Mouse (Mus musculus): Measurements from ENCODE around the gene Gm9857. TPM values are rescaled to one million over a fixed set of nuclear protein-coding genes. Genes with fewer than 3 reads are reported as not detected.

The Gm9857 gene
- polyA plus RNA-seq, 1 experiment from 2014 or later: 0.54 TPM

DNA sequence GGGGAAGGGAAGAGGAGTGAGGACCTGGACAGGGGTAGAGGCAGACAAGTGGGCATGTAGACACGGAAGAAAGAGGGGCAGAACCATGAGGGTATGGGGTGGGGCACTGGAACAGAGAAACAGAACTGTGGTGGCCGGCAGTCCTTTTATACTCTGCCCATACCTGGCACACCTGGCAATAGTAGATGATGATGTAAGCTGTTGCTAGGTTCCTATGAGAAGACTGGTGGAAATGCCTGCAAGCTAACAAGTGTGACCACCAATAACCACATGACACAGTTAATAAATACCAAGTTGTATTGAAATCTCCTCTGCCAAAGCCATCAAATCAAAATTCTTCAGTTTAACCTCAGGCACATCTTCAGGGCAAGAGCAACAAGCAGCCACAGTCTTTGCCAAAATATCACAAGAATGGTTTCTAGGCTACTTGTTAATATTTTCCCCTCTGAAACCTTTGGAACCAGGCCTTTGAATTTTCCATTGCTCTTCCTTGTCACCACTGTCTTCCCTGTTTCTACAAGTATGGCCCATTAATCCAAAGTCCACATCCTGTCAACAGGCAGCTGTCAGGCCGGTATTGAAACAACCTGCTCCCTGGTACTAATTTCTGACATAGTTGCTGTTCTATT, 19.7 kb downstream of the Gm9857 start:
- Histone ChIP-seq H3K27me3 (replicated peaks) (no peaks in the 10 kb centered on the region), H3K4me2 (no peak overlapping the region), H3K4me1 (no peaks in the 10 kb centered on the region), H3K9ac (no peak overlapping the region), H3K36me3 (no peaks in the 10 kb centered on the region), H3K4me3 (replicated peaks) (no peak overlapping the region), H3K9me3 (no peaks in the 10 kb centered on the region), H3K27ac (no peak overlapping the region)
- no peak for ATAC-seq (ENCODE audit: insufficient read depth, low FRiP score, low read depth)
- 78% methylated on average over 3 of the region's 3 CpGs for WGBS

DNA sequence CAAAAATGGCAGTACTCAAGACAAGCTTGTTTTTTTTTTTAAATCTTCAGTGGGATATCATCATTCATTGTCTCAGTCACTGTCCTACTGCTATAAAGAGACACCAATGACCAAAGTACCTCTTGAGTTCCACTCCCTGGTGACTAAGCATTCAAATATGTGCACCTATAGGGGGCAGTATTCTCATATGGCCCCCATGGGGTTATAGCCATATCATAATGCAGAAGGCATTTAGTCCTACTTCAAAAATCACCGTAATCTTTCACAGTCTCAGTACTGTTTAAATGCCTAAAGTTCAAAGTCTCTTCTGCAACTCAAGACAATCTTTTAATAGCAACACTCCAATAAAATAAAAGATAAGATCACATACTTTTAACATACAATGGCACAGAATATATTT, 21.4 kb downstream of the Gm9857 start:
- no peaks in the 10 kb centered on the region for H3K36me3 ChIP-seq
- 88% methylated on average over 1 of the region's 1 CpGs for WGBS
- no peak for ATAC-seq (ENCODE audit: insufficient read depth, low FRiP score, low read depth)

DNA sequence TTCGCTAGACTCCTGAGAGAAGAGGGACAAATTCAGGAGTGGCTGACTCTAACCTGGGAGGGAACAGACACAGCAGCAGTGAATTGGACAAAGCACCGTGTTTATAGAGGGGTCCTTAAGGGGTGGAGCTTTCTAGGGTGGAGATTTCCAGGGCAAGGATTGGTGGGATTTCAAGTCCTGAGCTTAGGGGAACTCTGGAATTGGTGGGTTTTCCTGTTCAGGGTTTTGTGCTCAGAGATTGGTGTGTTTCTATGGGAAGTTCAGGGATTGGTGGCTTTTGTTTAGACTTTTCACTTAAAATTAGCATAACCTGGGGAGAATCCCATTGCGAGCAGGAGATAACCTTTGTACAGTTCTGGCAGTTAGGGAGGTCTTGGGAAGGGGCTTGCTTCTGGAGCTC, 22.3 kb downstream of the Gm9857 start:
- ATAC-seq (ENCODE audit: insufficient read depth, low FRiP score, low read depth): no peak
- 55% methylated on average over 3 of the region's 3 CpGs for WGBS

More for the DNA sequence above, 21.4 kb downstream of the Gm9857 start:
- Histone ChIP-seq H3K27ac (no peak overlapping the region), H3K4me2 (no peak overlapping the region), H3K27me3 (replicated peaks) (no peaks in the 10 kb centered on the region), H3K9ac (no peak overlapping the region), H3K4me3 (replicated peaks) (no peak overlapping the region), H3K4me1 (no peaks in the 10 kb centered on the region), H3K9me3 (no peaks in the 10 kb centered on the region)

DNA sequence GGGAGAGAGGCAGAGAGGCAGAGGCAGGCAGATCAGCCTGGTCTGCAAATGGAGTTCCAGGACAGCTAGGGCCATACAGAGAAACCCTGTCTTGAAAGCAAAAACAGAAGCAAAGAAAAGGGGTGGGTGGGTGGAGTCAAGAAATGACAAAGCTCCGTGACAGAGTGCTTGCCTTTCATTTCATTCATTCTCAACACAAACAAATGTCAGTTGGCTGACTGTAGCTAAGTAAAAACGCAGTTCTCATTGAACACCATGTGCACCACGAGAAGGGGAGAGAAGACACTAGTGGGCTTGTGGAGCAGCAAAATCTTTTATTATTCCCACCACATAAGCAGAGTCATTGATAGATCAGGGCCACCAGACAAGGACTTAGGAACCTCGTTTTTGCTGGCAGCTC, 23.4 kb downstream of the Gm9857 start:
- Histone ChIP-seq H3K27ac (no peak overlapping the region), H3K9ac (no peak overlapping the region), H3K4me3 (replicated peaks) (no peak overlapping the region), H3K9me3 (no peaks in the 10 kb centered on the region), H3K36me3 (no peaks in the 10 kb centered on the region), H3K27me3 (replicated peaks) (no peaks in the 10 kb centered on the region), H3K4me2 (no peak overlapping the region), H3K4me1 (no peaks in the 10 kb centered on the region)
- WGBS: 28% methylated on average over 4 of the region's 4 CpGs
- no peak for ATAC-seq (ENCODE audit: insufficient read depth, low FRiP score, low read depth)

More for the DNA sequence above, 22.3 kb downstream of the Gm9857 start:
- Histone ChIP-seq H3K9me3 (no peaks in the 10 kb centered on the region), H3K4me2 (no peak overlapping the region), H3K36me3 (no peaks in the 10 kb centered on the region), H3K27ac (no peak overlapping the region), H3K27me3 (replicated peaks) (no peaks in the 10 kb centered on the region), H3K4me1 (no peaks in the 10 kb centered on the region), H3K9ac (no peak overlapping the region), H3K4me3 (replicated peaks) (no peak overlapping the region)

DNA sequence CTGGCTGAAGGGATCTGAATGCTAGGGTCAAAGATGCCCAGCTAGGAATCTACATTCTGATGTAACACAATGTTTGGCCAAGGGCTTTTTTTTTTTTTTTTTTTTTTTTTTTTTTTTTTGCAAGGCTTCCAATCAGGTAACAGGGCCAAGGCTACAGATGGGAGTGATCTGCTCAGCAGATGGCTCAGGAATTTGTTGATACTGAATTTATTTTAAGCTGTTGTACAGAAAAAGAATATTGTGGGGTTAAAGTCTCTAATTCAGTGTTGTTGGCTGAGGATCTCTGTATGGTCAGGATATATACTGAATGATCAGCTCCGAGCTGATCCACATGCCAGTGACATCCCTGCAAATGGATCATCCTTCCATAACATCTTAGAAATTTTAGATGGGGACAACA, 24.2 kb downstream of the Gm9857 start:
- Histone ChIP-seq H3K9me3 (no peaks in the 10 kb centered on the region), H3K27me3 (replicated peaks) (no peaks in the 10 kb centered on the region), H3K36me3 (no peaks in the 10 kb centered on the region), H3K9ac (no peak overlapping the region), H3K27ac (no peak overlapping the region), H3K4me1 (no peaks in the 10 kb centered on the region), H3K4me3 (replicated peaks) (no peak overlapping the region), H3K4me2 (no peak overlapping the region)
- 64% methylated on average over 1 of the region's 1 CpGs for WGBS
- no peak for ATAC-seq (ENCODE audit: insufficient read depth, low FRiP score, low read depth)

DNA sequence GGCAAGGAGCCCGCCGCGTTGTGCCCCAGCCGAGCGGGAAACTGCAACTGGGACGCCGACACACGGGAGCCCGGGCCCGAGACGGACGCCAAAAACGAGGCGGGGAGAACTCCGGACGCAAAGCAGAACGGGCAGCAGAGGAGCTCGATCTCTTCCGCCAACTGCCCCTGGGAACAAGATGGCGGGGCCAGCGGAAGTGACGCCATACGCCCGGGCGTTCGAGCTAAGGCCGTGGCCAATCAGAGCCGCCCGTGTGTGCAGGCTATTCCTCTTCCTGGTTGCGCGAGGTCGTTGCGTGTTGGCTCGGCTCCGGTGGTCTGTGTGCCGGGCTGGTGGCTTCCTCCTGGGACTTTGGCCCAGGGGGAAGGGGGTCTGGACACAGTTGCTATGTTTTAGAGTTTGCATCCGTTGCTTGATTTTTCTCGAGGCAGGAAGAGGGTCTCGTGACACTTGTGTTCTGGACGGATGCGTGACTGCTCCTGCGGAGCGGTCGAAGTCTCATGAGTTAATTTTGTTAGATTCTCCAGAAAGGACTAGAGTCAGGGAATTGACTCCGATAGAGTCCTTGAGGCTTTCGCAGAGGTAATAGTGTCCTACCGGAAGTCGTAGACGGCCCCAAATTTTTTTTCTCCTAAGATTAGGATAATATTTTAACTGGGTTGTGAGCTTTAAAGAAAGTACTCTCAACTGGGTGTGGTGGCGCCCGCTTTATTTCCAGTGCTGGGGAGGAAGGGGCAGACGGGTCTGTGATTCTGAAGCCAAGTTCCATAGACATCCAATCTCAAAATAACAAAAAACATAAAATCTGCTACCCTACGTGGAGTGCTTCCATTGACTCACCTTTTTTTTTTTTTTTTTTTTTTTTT, 28.5 kb downstream of the Gm9857 start, which contains the start of gene Prpf38b:
Gene Prpf38b (minus strand): TSS at position 180 of the 866 bp plus-strand sequence.
- Histone ChIP-seq H3K9ac (peak within 1 kb of the TSS; percentile 90), H3K4me1 (peaks cover 5% of the 10 kb centered on the region; the same call in 1 of the 2 replicates), H3K4me3 (replicated peaks) (peak within 1 kb of the TSS; percentile 84), H3K27ac (peak within 1 kb of the TSS; percentile 100), H3K9me3 (no peaks in the 10 kb centered on the region), H3K4me2 (peak within 1 kb of the TSS; percentile 73), H3K27me3 (replicated peaks) (no peaks in the 10 kb centered on the region), H3K36me3 (no peaks in the 10 kb centered on the region; the same call in 1 of the 2 replicates)
- peak; percentile 98 for ATAC-seq (ENCODE audit: insufficient read depth, low FRiP score, low read depth)
- WGBS: 1% methylated on average over 53 of the region's 53 CpGs

DNA sequence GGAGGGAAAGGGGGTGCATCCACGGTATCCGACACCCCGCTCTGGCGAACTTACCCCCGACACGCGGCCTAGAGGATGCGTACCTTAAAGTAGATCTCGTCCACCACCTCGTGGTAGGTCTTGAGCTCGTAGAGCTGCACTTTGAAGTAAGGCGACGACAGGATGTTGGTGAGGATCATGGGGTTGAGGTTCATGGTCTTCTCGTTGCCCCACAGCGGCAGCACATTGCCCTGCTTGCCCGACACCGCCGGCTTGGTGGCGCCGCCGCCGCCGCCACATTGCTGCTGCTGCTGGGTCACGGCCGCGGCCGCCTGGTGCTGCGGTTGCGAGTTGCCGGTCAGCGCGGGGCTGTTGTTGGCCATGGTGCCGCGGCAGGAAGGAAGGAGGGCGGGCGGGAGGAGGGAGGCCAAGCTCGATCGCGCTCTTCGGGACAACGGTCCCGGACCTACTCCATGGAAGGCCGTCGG, 29.1 kb downstream of the Gm9857 start:
- no peaks in the 10 kb centered on the region for H3K27me3 ChIP-seq (replicated peaks)
- peak overlapping the region; percentile 84 for H3K4me3 ChIP-seq (replicated peaks)
- peak overlapping the region; percentile 100 for H3K27ac ChIP-seq
- peak overlapping the region; percentile 90 for H3K9ac ChIP-seq
- no peaks in the 10 kb centered on the region; the same call in 1 of the 2 replicates for H3K36me3 ChIP-seq
- WGBS: under 1% methylated on average over 38 of the region's 44 CpGs
- peaks cover 5% of the 10 kb centered on the region; the same call in 1 of the 2 replicates for H3K4me1 ChIP-seq
- peak; percentile 84 for ATAC-seq (ENCODE audit: insufficient read depth, low FRiP score, low read depth)
- H3K9me3 ChIP-seq: no peaks in the 10 kb centered on the region
- H3K4me2 ChIP-seq: peak overlapping the region; percentile 73

DNA sequence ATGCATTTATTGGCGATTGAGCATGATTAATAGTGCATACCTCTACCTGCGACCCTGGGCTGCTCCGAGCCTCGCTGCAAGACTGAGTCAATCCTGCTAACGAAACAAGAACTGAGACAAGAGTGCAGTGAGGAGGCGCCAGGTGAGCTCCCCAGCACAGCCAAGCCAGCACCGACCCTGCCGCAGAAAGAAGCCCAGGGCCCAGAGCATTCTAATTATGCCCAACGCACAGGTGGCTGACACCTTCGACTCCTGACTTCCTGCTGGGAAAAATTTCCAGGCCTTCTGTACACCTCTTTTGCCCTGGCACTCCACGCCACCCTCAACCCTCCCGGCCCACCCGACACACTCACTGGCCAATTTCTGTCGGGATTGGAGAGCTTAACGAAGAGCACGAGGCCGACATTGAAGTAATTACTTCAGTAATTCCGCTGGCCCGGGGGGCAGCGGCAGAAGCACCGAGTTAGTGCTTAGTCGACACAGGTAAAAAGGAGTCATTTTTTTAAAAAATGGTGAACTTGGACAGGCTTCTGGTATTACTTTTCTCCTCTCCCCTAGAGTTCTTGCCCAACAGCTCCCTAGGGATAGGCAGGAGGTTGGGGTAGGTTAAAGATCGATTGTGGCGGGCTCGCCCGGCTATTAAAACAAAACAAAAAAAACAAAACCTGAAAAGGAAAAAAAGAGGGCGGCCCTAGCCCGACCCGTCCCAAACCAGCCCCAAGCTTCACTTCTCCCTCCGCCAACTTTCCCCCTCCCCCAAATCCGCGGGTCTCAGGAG, 29.8 kb downstream of the Gm9857 start:
- Histone ChIP-seq H3K9ac (peak overlapping the region; percentile 90), H3K4me3 (replicated peaks) (peak overlapping the region; percentile 84), H3K4me1 (peaks cover 5% of the 10 kb centered on the region; the same call in 1 of the 2 replicates), H3K27me3 (replicated peaks) (no peaks in the 10 kb centered on the region), H3K27ac (peak overlapping the region; percentile 100), H3K4me2 (peak overlapping the region; percentile 73), H3K9me3 (no peaks in the 10 kb centered on the region), H3K36me3 (peaks cover 3% of the 10 kb centered on the region)
- no peak for ATAC-seq (ENCODE audit: insufficient read depth, low FRiP score, low read depth)
- WGBS: under 1% methylated on average over 31 of the region's 32 CpGs

DNA sequence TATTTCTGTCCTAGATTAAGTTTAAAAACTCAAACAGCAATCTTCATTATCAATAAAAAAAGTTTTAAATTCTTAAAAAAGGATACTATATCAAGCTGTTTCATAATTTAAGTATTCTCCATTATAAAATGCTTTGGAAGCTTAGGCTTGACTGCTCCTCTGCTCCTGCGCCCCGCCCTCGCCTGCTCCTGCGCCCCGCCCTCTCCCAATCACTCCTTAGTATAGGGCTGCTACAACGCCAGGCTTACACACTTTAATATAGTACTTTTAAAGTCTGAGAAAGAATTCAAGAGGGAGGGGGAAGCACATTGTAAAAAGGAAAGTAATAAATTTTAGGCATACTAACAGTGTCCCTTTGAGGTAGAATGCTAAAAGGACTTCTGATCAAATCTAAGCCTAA, 37.3 kb downstream of the Gm9857 start:
- Histone ChIP-seq H3K9me3 (no peaks in the 10 kb centered on the region), H3K9ac (no peak overlapping the region), H3K27ac (no peak overlapping the region), H3K4me1 (no peaks in the 10 kb centered on the region), H3K27me3 (replicated peaks) (no peaks in the 10 kb centered on the region), H3K4me2 (no peak overlapping the region), H3K4me3 (replicated peaks) (no peak overlapping the region), H3K36me3 (peaks cover 27% of the 10 kb centered on the region)
- 88% methylated on average over 6 of the region's 6 CpGs for WGBS
- no peak for ATAC-seq (ENCODE audit: insufficient read depth, low FRiP score, low read depth)

DNA sequence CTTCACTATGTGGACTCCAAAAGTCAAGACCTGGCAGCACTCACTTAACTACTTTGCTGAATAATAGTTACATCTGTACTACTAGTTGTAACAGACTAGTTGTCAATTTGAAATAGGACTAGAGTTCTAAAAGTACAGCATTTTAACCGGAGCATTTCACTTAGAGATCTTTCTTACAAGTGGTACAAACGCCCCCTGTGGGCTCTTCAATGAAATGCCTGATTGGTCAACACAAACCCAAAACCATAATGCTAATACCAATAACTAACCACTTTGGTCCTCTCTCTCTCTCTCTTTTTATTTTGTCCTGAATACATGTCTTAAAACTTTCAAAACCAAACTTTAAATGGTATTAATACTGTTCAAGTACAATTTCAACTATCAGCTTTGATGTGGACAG, 38.2 kb downstream of the Gm9857 start:
- 49% methylated on average over 2 of the region's 2 CpGs for WGBS
- Histone ChIP-seq H3K27ac (no peak overlapping the region), H3K9me3 (no peaks in the 10 kb centered on the region), H3K4me3 (replicated peaks) (no peak overlapping the region), H3K27me3 (replicated peaks) (no peaks in the 10 kb centered on the region), H3K4me1 (no peaks in the 10 kb centered on the region), H3K36me3 (peaks cover 27% of the 10 kb centered on the region), H3K4me2 (no peak overlapping the region), H3K9ac (no peak overlapping the region)
- ATAC-seq (ENCODE audit: insufficient read depth, low FRiP score, low read depth): no peak

DNA sequence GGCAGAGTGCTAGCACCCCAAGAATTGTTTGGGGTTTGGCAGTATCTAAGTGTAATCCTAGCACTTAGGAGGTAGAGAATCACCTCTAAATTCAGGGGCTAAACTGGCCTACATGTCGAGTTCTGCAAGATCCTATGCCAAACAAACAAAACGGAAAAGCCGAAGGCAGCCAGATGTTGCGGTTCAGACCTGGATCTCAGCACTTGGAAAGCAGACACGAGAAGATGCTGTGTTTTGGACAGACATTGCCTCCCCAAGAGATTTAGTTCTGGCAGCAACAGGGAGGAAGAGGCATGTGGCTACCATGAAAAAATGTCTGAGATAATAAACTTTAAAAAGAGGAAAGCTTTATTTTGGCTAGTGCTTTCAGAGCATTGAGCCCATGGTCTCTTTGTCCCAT, 39.6 kb downstream of the Gm9857 start:
- Histone ChIP-seq H3K4me3 (replicated peaks) (no peak overlapping the region), H3K4me1 (no peaks in the 10 kb centered on the region), H3K27me3 (replicated peaks) (no peaks in the 10 kb centered on the region), H3K9ac (no peak overlapping the region), H3K9me3 (no peaks in the 10 kb centered on the region), H3K4me2 (no peak overlapping the region), H3K27ac (no peak overlapping the region), H3K36me3 (peaks cover 25% of the 10 kb centered on the region)
- ATAC-seq (ENCODE audit: insufficient read depth, low FRiP score, low read depth): no peak
- 79% methylated on average over 5 of the region's 5 CpGs for WGBS

All from stomach, embryonic 15.5 days (tissue).